Comparison of ENCODE assay signal across 15 mouse cellular contexts in genomic region chr13:45622871-45623546, GRCm38 (mm10).
DNase-seq lines count a peak whose midpoint lies in the region; ATAC-seq lines count a peak whose summit lies in the region.
"Had no signal": no experiment of that assay in that cellular context is flagged by ENCODE, and none has a peak within 500 bp of the region (broad histone marks: within the 10 kb centered on the region; RNA-seq: fewer than 3 reads in every experiment).

No protein-coding gene starts in this region.

- peaks cover 14% of the 10 kb centered on the region for H3K4me1 ChIP-seq in lung, embryonic 16.5 days (replicated peaks; ENCODE audit: control insufficient read depth, insufficient read depth, low read length)
- peaks cover 31% of the 10 kb centered on the region for H3K4me1 ChIP-seq in heart, embryonic 15.5 days (replicated peaks)
- no peaks in the 10 kb centered on the region; the same call in 1 of the 2 replicates for H3K4me1 ChIP-seq in liver, embryonic 11.5 days (replicated peaks; ENCODE audit: control insufficient read depth, insufficient read depth, low read length)

- no peak overlapping the region for H3K4me2 ChIP-seq in lung, embryonic 16.5 days (ENCODE audit: low read depth, low read length)
- H3K4me2 ChIP-seq in heart, embryonic 15.5 days, result no peak overlapping the region
- H3K4me2 ChIP-seq in liver, embryonic 11.5 days, result no peak overlapping the region
- H3K4me2 ChIP-seq: liver, embryonic 12.5 days had no signal

- no peak for DNase-seq in lung, postnatal 14 days
- DNase-seq in cerebellum, adult 9-10 months, result peak; percentile 52
- peak; percentile 49 for DNase-seq in kidney, postnatal 14 days
- DNase-seq in liver, embryonic 11.5 days (ENCODE audit: low spot score), result no peak
- no peak for DNase-seq in Muller cell, postnatal 12 days (ENCODE audit: inconsistent ontology term)
- DNase-seq in spleen, adult 18-20 months, result no peak
- DNase-seq: adrenal gland, postnatal 36 days; embryo, embryonic 11 days; gastrocnemius, postnatal 14 days; thymus, postnatal 36 days had no signal

- peak; percentile 38; the same call in 1 of the 2 replicates for ATAC-seq in lung, embryonic 16.5 days (ENCODE audit: low read depth)
- ATAC-seq in heart, embryonic 15.5 days (replicated peaks; ENCODE audit: insufficient number of reproducible peaks, insufficient read depth, low FRiP score, low read depth), result 0 out of 2 replicates have a peak, but pooled peaks have one; percentile 67
- ATAC-seq in liver, embryonic 11.5 days (replicated peaks; ENCODE audit: low FRiP score), result no peak
- ATAC-seq: liver, embryonic 12.5 days had no signal

- no peaks in the 10 kb centered on the region for H3K27me3 ChIP-seq in lung, embryonic 16.5 days (ENCODE audit: control insufficient read depth, insufficient read depth, low read depth, low read length)
- H3K27me3 ChIP-seq in heart, embryonic 15.5 days, result no peaks in the 10 kb centered on the region
- H3K27me3 ChIP-seq in liver, embryonic 11.5 days (replicated peaks; ENCODE audit: control insufficient read depth, insufficient read depth, low read length), result no peaks in the 10 kb centered on the region
- H3K27me3 ChIP-seq: liver, embryonic 12.5 days; megakaryocyte, embryonic 14.5 days had no signal

- no peak overlapping the region for H3K9ac ChIP-seq in lung, embryonic 16.5 days (ENCODE audit: low read length)
- no peak overlapping the region for H3K9ac ChIP-seq in heart, embryonic 15.5 days
- H3K9ac ChIP-seq in liver, embryonic 11.5 days (ENCODE audit: low read depth, low read length), result no peak overlapping the region
- H3K9ac ChIP-seq: liver, embryonic 12.5 days had no signal

- H3K4me3 ChIP-seq in lung, embryonic 16.5 days (ENCODE audit: low read length), result no peak overlapping the region
- H3K4me3 ChIP-seq in heart, embryonic 15.5 days, result no peak overlapping the region
- no peak overlapping the region for H3K4me3 ChIP-seq in liver, embryonic 11.5 days (ENCODE audit: low read depth, low read length)
- H3K4me3 ChIP-seq: left cerebral cortex, adult 2 months; liver, embryonic 12.5 days had no signal

- H3K36me3 ChIP-seq in lung, embryonic 16.5 days (ENCODE audit: control insufficient read depth, insufficient read depth, low read length), result peaks cover 2% of the 10 kb centered on the region; the same call in 1 of the 2 replicates
- H3K36me3 ChIP-seq in heart, embryonic 15.5 days, result no peaks in the 10 kb centered on the region
- H3K36me3 ChIP-seq in liver, embryonic 11.5 days (ENCODE audit: control insufficient read depth, insufficient read depth, low read length), result no peaks in the 10 kb centered on the region

- WGBS in lung, embryonic 16.5 days, result 80% methylated on average over 4 of the region's 4 CpGs
- 54% methylated on average over 4 of the region's 4 CpGs for WGBS in heart, embryonic 15.5 days
- WGBS in liver, embryonic 11.5 days, result 92% methylated on average over 4 of the region's 4 CpGs

- H3K9me3 ChIP-seq in lung, embryonic 16.5 days (ENCODE audit: control insufficient read depth, low read length), result no peaks in the 10 kb centered on the region
- H3K9me3 ChIP-seq in heart, embryonic 15.5 days (replicated peaks), result no peaks in the 10 kb centered on the region
- no peaks in the 10 kb centered on the region for H3K9me3 ChIP-seq in liver, embryonic 11.5 days (ENCODE audit: control insufficient read depth, low read length)

- H3K27ac ChIP-seq in lung, embryonic 16.5 days (ENCODE audit: low read length), result no peak overlapping the region
- H3K27ac ChIP-seq in heart, embryonic 15.5 days, result peak overlapping the region; percentile 72
- no peak overlapping the region for H3K27ac ChIP-seq in liver, embryonic 11.5 days (ENCODE audit: low read depth, low read length)

Comparison
In these comparisons a context has a peak if more than half of its experiments do, and no peak if none do; other contexts are left out.
1. DNase-seq: peak in cerebellum, adult 9-10 months (single experiment) and kidney, postnatal 14 days (single experiment); none in lung, postnatal 14 days (single experiment), liver, embryonic 11.5 days (single experiment), Muller cell, postnatal 12 days (single experiment) and spleen, adult 18-20 months (0 of 2).